ENCODE assay signal across 8 mouse cellular contexts in genomic region chr6:48504241-48504854, GRCm38 (mm10). TPM values are rescaled to one million over a fixed set of nuclear protein-coding genes. Genes with fewer than 3 reads are reported as not detected.
DNase-seq lines count a peak whose midpoint lies in the region; ATAC-seq and TF ChIP-seq lines count a peak whose summit lies in the region.

No protein-coding gene starts in this region.

- peak; percentile 67 to 71 for DNase-seq in gastrocnemius, adult 8-10 months (ENCODE audit: low spot score in 2 of 2)
- DNase-seq in hindbrain, postnatal 0 days (ENCODE audit: low spot score), result peak; percentile 92
- DNase-seq in left cerebral cortex, adult 18-20 months (ENCODE audit: low spot score in 2 of 2), result peak; percentile 72 to 80
- DNase-seq in lung, postnatal 4 days, result peak; percentile 79 to 80
- peak; percentile 64 for DNase-seq in retina, postnatal 7 days (ENCODE audit: low read depth, low spot score)
- peak; percentile 35 for DNase-seq in urinary bladder, postnatal 10 days (ENCODE audit: low spot score)

- ATAC-seq in activated CD4-positive, CD25-positive, alpha-beta regulatory T cell, adult 4 months, result peak; percentile 64
- ATAC-seq in common myeloid progenitor, adult 5-6 weeks (replicated peaks; ENCODE audit: low read depth, poor library complexity, severe bottlenecking), result peak; percentile 92
- peak; percentile 95 for ATAC-seq in hindbrain, postnatal 0 days

- peak overlapping the region; percentile 59 for H3K27ac ChIP-seq in hindbrain, postnatal 0 days

- peak overlapping the region; percentile 74 for H3K4me3 ChIP-seq in hindbrain, postnatal 0 days (ENCODE audit: low read length)

- H3K36me3 ChIP-seq in hindbrain, postnatal 0 days (ENCODE audit: insufficient read depth, low read length), result no peaks in the 10 kb centered on the region

- no peaks in the 10 kb centered on the region for H3K27me3 ChIP-seq in hindbrain, postnatal 0 days (ENCODE audit: insufficient read depth, low read length)

- WGBS in hindbrain, postnatal 0 days, result under 1% methylated on average over 26 of the region's 26 CpGs

- H3K9me3 ChIP-seq in hindbrain, postnatal 0 days (ENCODE audit: low read length), result no peaks in the 10 kb centered on the region

- H3K9ac ChIP-seq in hindbrain, postnatal 0 days (replicated peaks; ENCODE audit: low read length), result peak overlapping the region; percentile 54

- H3K4me2 ChIP-seq in hindbrain, postnatal 0 days (ENCODE audit: low read depth, low read length), result peak overlapping the region; percentile 94

- no peaks in the 10 kb centered on the region for H3K4me1 ChIP-seq in hindbrain, postnatal 0 days (ENCODE audit: insufficient read depth, low read length)

- TF ChIP-seq CTCF in hindbrain, postnatal 0 days (IDR thresholded peaks at IDR 0.05; ENCODE audit: low read depth), result peak; percentile 48

RNA-seq across cellular contexts. Expression of gene Atp6v0e2, which starts 33.1 kb away (rescaled TPM):
- not detected for polyA plus RNA-seq in activated CD4-positive, CD25-positive, alpha-beta regulatory T cell, adult 4 months (2017; shearing (Covaris generic))
- total RNA-seq in common myeloid progenitor, adult 5-6 weeks (2017), result 2.1 TPM in 1 of 2 replicates, not detected in the other
- 10 to 100 TPM; 41.6 to 49.2 (median 43.6) TPM for total RNA-seq in gastrocnemius, adult 8-10 months (2022)
- total RNA-seq in hindbrain, postnatal 0 days (2014; rRNA removed), result 407 and 443 TPM in 2 replicates
- polyA plus RNA-seq in hindbrain, postnatal 0 days (2015; fragmentation: Nextera tagmentation; extraction: Ambion mirVana), result 446 and 455 TPM in 2 replicates
- 100 to 1,000 TPM; 423 to 437 TPM for total RNA-seq in left cerebral cortex, adult 18-20 months (2021)

RNA-seq across cellular contexts. Expression of gene Lrrc61, which starts 50.2 kb away (rescaled TPM):
- 10 to 100 TPM; 35.8 to 39.8 TPM for polyA plus RNA-seq in activated CD4-positive, CD25-positive, alpha-beta regulatory T cell, adult 4 months (2017; shearing (Covaris generic))
- 4.9 and 5.6 TPM in 2 replicates for total RNA-seq in common myeloid progenitor, adult 5-6 weeks (2017)
- total RNA-seq in gastrocnemius, adult 8-10 months (2022), result 10 to 100 TPM; 20.8 to 25.0 (median 22.9) TPM
- total RNA-seq in hindbrain, postnatal 0 days (2014; rRNA removed), result 32.0 and 50.1 TPM in 2 replicates
- polyA plus RNA-seq in hindbrain, postnatal 0 days (2015; fragmentation: Nextera tagmentation; extraction: Ambion mirVana), result 14.2 and 15.7 TPM in 2 replicates
- total RNA-seq in left cerebral cortex, adult 18-20 months (2021), result 10 to 100 TPM; 35.4 to 40.3 TPM

RNA-seq across cellular contexts. Expression of gene Sspo, which starts 56.3 kb away (rescaled TPM):
- under 1 TPM; 0.04 to 0.55 TPM for polyA plus RNA-seq in activated CD4-positive, CD25-positive, alpha-beta regulatory T cell, adult 4 months (2017; shearing (Covaris generic))
- not detected in 2 replicates for total RNA-seq in common myeloid progenitor, adult 5-6 weeks (2017)
- 1 to 10 TPM in 1 of 4 experiments, under 1 TPM in 3; 0.24 to 1.1 (median 0.37) TPM for total RNA-seq in gastrocnemius, adult 8-10 months (2022)
- 0.73 and 0.86 TPM in 2 replicates for total RNA-seq in hindbrain, postnatal 0 days (2014; rRNA removed)
- 0.10 and 0.38 TPM in 2 replicates for polyA plus RNA-seq in hindbrain, postnatal 0 days (2015; fragmentation: Nextera tagmentation; extraction: Ambion mirVana)
- 1 to 10 TPM in 1 of 2 experiments, under 1 TPM in 1; 0.16 to 1.1 TPM for total RNA-seq in left cerebral cortex, adult 18-20 months (2021)

RNA-seq across cellular contexts. Expression of gene Zfp467, which starts 58.7 kb away (rescaled TPM):
- 1 to 10 TPM; 7.4 to 9.7 TPM for polyA plus RNA-seq in activated CD4-positive, CD25-positive, alpha-beta regulatory T cell, adult 4 months (2017; shearing (Covaris generic))
- total RNA-seq in common myeloid progenitor, adult 5-6 weeks (2017), result 1.8 and 2.8 TPM in 2 replicates
- 10 to 100 TPM; 42.9 to 63.5 (median 51.4) TPM for total RNA-seq in gastrocnemius, adult 8-10 months (2022)
- total RNA-seq in hindbrain, postnatal 0 days (2014; rRNA removed), result 27.5 and 61.1 TPM in 2 replicates
- 39.1 and 39.4 TPM in 2 replicates for polyA plus RNA-seq in hindbrain, postnatal 0 days (2015; fragmentation: Nextera tagmentation; extraction: Ambion mirVana)
- total RNA-seq in left cerebral cortex, adult 18-20 months (2021), result 10 to 100 TPM; 30.9 to 31.6 TPM

Comparison
In these comparisons a context has a peak if more than half of its experiments do, and no peak if none do; other contexts are left out.
1. Peak in every context shown above with its lines: DNase-seq, ATAC-seq, H3K4me3 ChIP-seq and H3K27ac ChIP-seq.
2. DNase-seq: peak in every context shown above with its lines; median percentile 92 in hindbrain, postnatal 0 days; 80 in lung, postnatal 4 days; 76 in left cerebral cortex, adult 18-20 months; 69 in gastrocnemius, adult 8-10 months; 64 in retina, postnatal 7 days; 35 in urinary bladder, postnatal 10 days.
3. RNA of gene Atp6v0e2, which starts 33.1 kb away (total RNA-seq): 407 to 443 TPM in hindbrain, postnatal 0 days, 423 to 437 TPM in left cerebral cortex, adult 18-20 months and 41.6 to 49.2 TPM in gastrocnemius, adult 8-10 months; 2.1 TPM in common myeloid progenitor, adult 5-6 weeks; every median in the first group is over 10 times any median in the second.